21 mouse cellular contexts compared by ENCODE assay signal in the genomic region with DNA sequence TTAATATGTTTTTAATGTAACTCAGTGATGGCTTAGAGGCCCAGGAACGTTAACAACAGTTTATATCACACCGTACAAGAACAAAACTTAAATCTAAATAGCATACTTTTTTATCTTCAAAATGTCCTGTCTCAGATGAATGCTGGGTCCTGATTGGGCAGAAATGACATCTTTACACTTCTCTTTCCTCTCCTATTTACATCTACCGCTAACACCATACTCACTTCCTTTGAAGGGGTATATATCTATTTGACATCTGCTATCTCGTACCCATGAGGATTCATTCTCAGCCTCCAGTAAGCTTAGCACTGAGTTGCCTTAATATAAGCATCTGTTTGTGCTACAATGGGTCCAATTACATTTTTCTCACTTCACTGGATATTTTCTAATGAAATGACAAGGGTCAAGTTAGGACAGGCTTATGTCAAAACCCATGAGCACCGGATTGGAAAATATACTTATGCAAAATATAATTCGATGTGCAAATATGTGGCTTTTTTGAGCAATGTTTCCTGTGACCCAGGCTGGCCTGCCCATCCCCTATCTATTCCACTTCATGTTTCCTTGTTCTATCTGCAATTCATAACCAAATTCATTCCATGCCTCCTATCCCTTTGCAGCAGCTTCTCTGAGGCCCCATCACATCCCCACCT. TPM values are rescaled to one million over a fixed set of nuclear protein-coding genes. Genes with fewer than 3 reads are reported as not detected.
DNase-seq lines count a peak whose midpoint lies in the region; ATAC-seq lines count a peak whose summit lies in the region.
"Had no signal": no experiment of that assay in that cellular context is flagged by ENCODE, and none has a peak within 500 bp of the region (broad histone marks: within the 10 kb centered on the region; RNA-seq: fewer than 3 reads in every experiment).

No protein-coding gene starts in this region.

- peak; percentile 21 for DNase-seq in heart, adult 11 months
- peak; percentile 60 for DNase-seq in 416B (ENCODE audit: low read depth)
- peak; percentile 34 for DNase-seq in retina, postnatal 1 day
- DNase-seq in natural killer cell, adult 2 months (ENCODE audit: low spot score in 2 of 2) = no peak
- no peak for DNase-seq in kidney, postnatal 25 days
- DNase-seq: adrenal gland, adult 2 months; adrenal gland, postnatal 25 days; cerebellum, adult 18-20 months; cerebellum, adult 9-11 months; embryo, embryonic 11 days; gastrocnemius, postnatal 10 days; heart, postnatal 36 days had no signal

- no peak overlapping the region for H3K27ac ChIP-seq in heart, embryonic 12.5 days (ENCODE audit: poor library complexity, severe bottlenecking)
- H3K27ac ChIP-seq: embryonic facial prominence, embryonic 15.5 days; forebrain, embryonic 10.5 days; heart, embryonic 13.5 days; hindbrain, embryonic 13.5 days had no signal

- H3K9me3 ChIP-seq in heart, embryonic 12.5 days (replicated peaks) = 0 out of 2 replicates have a peak, but pooled peaks cover 3% of the 10 kb centered on the region
- H3K9me3 ChIP-seq: embryonic facial prominence, embryonic 15.5 days; heart, embryonic 13.5 days; hindbrain, embryonic 13.5 days had no signal

- H3K4me1 ChIP-seq in heart, embryonic 12.5 days (replicated peaks) = no peaks in the 10 kb centered on the region
- H3K4me1 ChIP-seq: embryonic facial prominence, embryonic 15.5 days; heart, embryonic 13.5 days had no signal

- no peak overlapping the region for H3K9ac ChIP-seq in heart, embryonic 12.5 days
- H3K9ac ChIP-seq: embryonic facial prominence, embryonic 15.5 days; heart, embryonic 13.5 days; hindbrain, embryonic 13.5 days had no signal

- WGBS in heart, embryonic 12.5 days = 84% methylated on average over 6 of the region's 6 CpGs

- no peaks in the 10 kb centered on the region for H3K36me3 ChIP-seq in heart, embryonic 12.5 days
- H3K36me3 ChIP-seq: embryonic facial prominence, embryonic 15.5 days; forebrain, embryonic 10.5 days; heart, embryonic 13.5 days; hindbrain, embryonic 13.5 days had no signal

- no peak for ATAC-seq in heart, embryonic 12.5 days (ENCODE audit: insufficient number of reproducible peaks, low FRiP score)
- ATAC-seq in granulocyte monocyte progenitor cell, adult 5-6 weeks (replicated peaks; ENCODE audit: poor library complexity, severe bottlenecking) = peak; percentile 89
- ATAC-seq: forebrain, embryonic 16.5 days had no signal

- H3K27me3 ChIP-seq in heart, embryonic 12.5 days (replicated peaks) = no peaks in the 10 kb centered on the region
- H3K27me3 ChIP-seq: CH12.LX; embryonic facial prominence, embryonic 15.5 days; heart, embryonic 13.5 days; hindbrain, embryonic 13.5 days had no signal

- H3K4me3 ChIP-seq in heart, embryonic 12.5 days = no peak overlapping the region
- H3K4me3 ChIP-seq: embryonic facial prominence, embryonic 15.5 days; erythroblast, embryonic 14.5 days; forebrain, embryonic 10.5 days; heart, embryonic 13.5 days; hindbrain, embryonic 13.5 days had no signal

- H3K4me2 ChIP-seq in heart, embryonic 12.5 days = no peak overlapping the region
- H3K4me2 ChIP-seq: embryonic facial prominence, embryonic 15.5 days; heart, embryonic 13.5 days; hindbrain, embryonic 13.5 days had no signal

RNA-seq across cellular contexts. Expression of gene Nudt7, which starts 31.2 kb away (rescaled TPM):
- polyA plus RNA-seq in heart, embryonic 12.5 days (2016; fragmentation: Nextera tagmentation; extraction: Ambion mirVana) = 23.5 and 23.7 TPM in 2 replicates
- 21.4 and 27.0 TPM in 2 replicates for total RNA-seq in granulocyte monocyte progenitor cell, adult 5-6 weeks (2014; fragmentation: Nextera tagmentation)
- 14.1 and 18.5 TPM in 2 replicates for total RNA-seq in granulocyte monocyte progenitor cell, adult 5-6 weeks (2017)

RNA-seq across cellular contexts. Expression of gene Vat1l, which starts 40.8 kb away (rescaled TPM):
- 0.59 and 0.66 TPM in 2 replicates for polyA plus RNA-seq in heart, embryonic 12.5 days (2016; fragmentation: Nextera tagmentation; extraction: Ambion mirVana)
- not detected in 2 replicates for total RNA-seq in granulocyte monocyte progenitor cell, adult 5-6 weeks (2014; fragmentation: Nextera tagmentation)
- total RNA-seq in granulocyte monocyte progenitor cell, adult 5-6 weeks (2017) = not detected in 2 replicates
- total RNA-seq: CH12.LX had no signal
- polyA plus RNA-seq: erythroblast, embryonic 14.5 days had no signal

Comparison
In these comparisons a context has a peak if more than half of its experiments do, and no peak if none do; other contexts are left out.
1. DNase-seq: peak in heart, adult 11 months (single experiment), 416B (single experiment) and retina, postnatal 1 day (single experiment); none in natural killer cell, adult 2 months (0 of 2) and kidney, postnatal 25 days (0 of 2).